Mouse (Mus musculus) hindbrain, embryonic 16.5 days (tissue): ENCODE results near the gene Pstpip1. TPM values are rescaled to one million over a fixed set of nuclear protein-coding genes. Genes with fewer than 3 reads are reported as not detected.

Experiments
- ATAC-seq: fragments of 200-750 bp; cut with Nextera tagmentation; 2 replicates; pipeline ENCODE4 v1.8.0; 2017; ENCODE audit warnings: moderate TSS enrichment, moderate library complexity
- H3K27ac ChIP-seq: fragments of 300-500 bp; sonication (generic); 2 replicates; pipeline ENCODE4 v1.5.1; 2014; ENCODE audit warnings: low read depth, mild to moderate bottlenecking, control low read depth, low read length, moderate library complexity
- H3K27me3 ChIP-seq: fragments of 300-500 bp; sonication (generic); replicated peaks from 2 replicates; pipeline ENCODE4 v1.6.1; 2014; ENCODE audit warnings: low read length; ENCODE audit not compliant: control insufficient read depth, insufficient read depth
- H3K36me3 ChIP-seq: fragments of 300-500 bp; sonication (generic); 2 replicates; pipeline ENCODE4 v1.6.1; 2014; ENCODE audit warnings: mild to moderate bottlenecking, low read length, moderate library complexity, mixed read lengths; ENCODE audit not compliant: control insufficient read depth, insufficient read depth
- H3K4me1 ChIP-seq: fragments of 300-500 bp; sonication (generic); 2 replicates; pipeline ENCODE4 v1.6.1; 2014; ENCODE audit warnings: low read depth, low read length; ENCODE audit not compliant: control insufficient read depth, insufficient read depth
- H3K4me2 ChIP-seq: fragments of 300-500 bp; sonication (generic); 2 replicates; pipeline ENCODE4 v1.6.1; 2014; ENCODE audit warnings: mild to moderate bottlenecking, low read length, control low read depth, moderate library complexity
- H3K4me3 ChIP-seq: fragments of 300-500 bp; sonication (generic); 2 replicates; pipeline ENCODE4 v1.5.1; 2014; ENCODE audit warnings: mild to moderate bottlenecking, low read length, control low read depth, moderate library complexity
- H3K9ac ChIP-seq: fragments of 300-500 bp; sonication (generic); 2 replicates; pipeline ENCODE4 v1.6.1; 2014; ENCODE audit warnings: low read depth, mild to moderate bottlenecking, control low read depth, low read length, moderate library complexity
- H3K9me3 ChIP-seq: fragments of 300-500 bp; sonication (generic); 2 replicates; pipeline ENCODE4 v1.6.1; 2014; ENCODE audit warnings: mild to moderate bottlenecking, low read length, moderate library complexity; ENCODE audit not compliant: control insufficient read depth
- WGBS: fragments of 180-500 bp; shearing (Covaris S2); extraction: QIAGEN DNeasy Blood & Tissue Kit; methylation state at CpG from one replicate; pipeline ENCODE4 v1.1.7; 2014; 5-methylcytosine and 5-hydroxymethylcytosine counted together
- polyA plus RNA-seq: library from polyadenylated mRNA; unstranded; fragments of >200 nt; fragmentation: Nextera tagmentation; extraction: Ambion mirVana; gene quantifications from 2 replicates; pipeline ENCODE4 v1.2.1, GENCODE M21; 2015

Gene Pstpip1
- polyA plus RNA-seq, 1 experiment from 2014 or later, result 0.64 TPM

- H3K9ac ChIP-seq, result no peak overlapping the region
- 82% methylated on average over 7 of the region's 7 CpGs for WGBS
- H3K36me3 ChIP-seq, result no peaks in the 10 kb centered on the region
- H3K9me3 ChIP-seq, result no peaks in the 10 kb centered on the region
- no peaks in the 10 kb centered on the region for H3K27me3 ChIP-seq
- H3K4me2 ChIP-seq, result no peak overlapping the region
- no peaks in the 10 kb centered on the region for H3K4me1 ChIP-seq
- H3K4me3 ChIP-seq, result no peak overlapping the region
- no peak overlapping the region for H3K27ac ChIP-seq
- no peak for ATAC-seq
These were observed 10.3 kb downstream of the Pstpip1 start for GRCm38 (mm10) chr9:56100041-56100522.

- 31% methylated on average over 4 of the region's 4 CpGs for WGBS
- Histone ChIP-seq H3K4me1 (no peaks in the 10 kb centered on the region), H3K27ac (no peak overlapping the region), H3K9me3 (no peaks in the 10 kb centered on the region), H3K4me2 (no peak overlapping the region), H3K27me3 (no peaks in the 10 kb centered on the region), H3K9ac (no peak overlapping the region), H3K4me3 (no peak overlapping the region), H3K36me3 (no peaks in the 10 kb centered on the region)
- ATAC-seq, result no peak
These were observed 11.3 kb downstream of the Pstpip1 start for GRCm38 (mm10) chr9:56101022-56101421.

GRCm38 (mm10) chr9:56104921-56105320 is 15.2 kb downstream of the Pstpip1 start:
- H3K9me3 ChIP-seq, result no peaks in the 10 kb centered on the region

GRCm38 (mm10) chr9:56106274-56107072 is 16.7 kb downstream of the Pstpip1 start:
- no peaks in the 10 kb centered on the region for H3K9me3 ChIP-seq

More at GRCm38 (mm10) chr9:56104921-56105320, 15.2 kb downstream of the Pstpip1 start:
- ATAC-seq, result no peak
- Histone ChIP-seq H3K27ac (no peak overlapping the region), H3K9ac (no peak overlapping the region), H3K4me2 (no peak overlapping the region), H3K27me3 (no peaks in the 10 kb centered on the region), H3K36me3 (no peaks in the 10 kb centered on the region), H3K4me3 (no peak overlapping the region), H3K4me1 (no peaks in the 10 kb centered on the region)
- WGBS, result 49% methylated on average over 7 of the region's 7 CpGs

GRCm38 (mm10) chr9:56107527-56107926 is 17.8 kb downstream of the Pstpip1 start:
- Histone ChIP-seq H3K4me1 (no peaks in the 10 kb centered on the region), H3K4me2 (no peak overlapping the region), H3K27ac (no peak overlapping the region), H3K9me3 (no peaks in the 10 kb centered on the region), H3K4me3 (no peak overlapping the region), H3K9ac (no peak overlapping the region), H3K27me3 (no peaks in the 10 kb centered on the region), H3K36me3 (no peaks in the 10 kb centered on the region)
- 75% methylated on average over 6 of the region's 6 CpGs for WGBS
- no peak for ATAC-seq

More at GRCm38 (mm10) chr9:56106274-56107072, 16.7 kb downstream of the Pstpip1 start:
- H3K27me3 ChIP-seq, result no peaks in the 10 kb centered on the region
- H3K9ac ChIP-seq, result no peak overlapping the region
- no peaks in the 10 kb centered on the region for H3K4me1 ChIP-seq
- H3K27ac ChIP-seq, result no peak overlapping the region
- 57% methylated on average over 6 of the region's 6 CpGs for WGBS
- no peak overlapping the region for H3K4me2 ChIP-seq
- H3K36me3 ChIP-seq, result no peaks in the 10 kb centered on the region
- no peak overlapping the region for H3K4me3 ChIP-seq
- no peak for ATAC-seq

- Histone ChIP-seq H3K36me3 (no peaks in the 10 kb centered on the region), H3K27me3 (no peaks in the 10 kb centered on the region), H3K9ac (no peak overlapping the region), H3K9me3 (no peaks in the 10 kb centered on the region), H3K4me3 (no peak overlapping the region), H3K4me2 (no peak overlapping the region), H3K27ac (no peak overlapping the region), H3K4me1 (no peaks in the 10 kb centered on the region)
- ATAC-seq, result no peak
- 72% methylated on average over 5 of the region's 5 CpGs for WGBS
These were observed 18.4 kb downstream of the Pstpip1 start for GRCm38 (mm10) chr9:56108174-56108573.

GRCm38 (mm10) chr9:56118091-56118490 is 28.3 kb downstream of the Pstpip1 start:
- H3K27ac ChIP-seq, result no peak overlapping the region
- H3K4me2 ChIP-seq, result no peak overlapping the region; the same call in 1 of the 2 replicates
- no peak for ATAC-seq

GRCm38 (mm10) chr9:56118582-56118981 is 28.8 kb downstream of the Pstpip1 start:
- Histone ChIP-seq H3K4me3 (peak overlapping the region; percentile 28), H3K9ac (peak overlapping the region; percentile 47), H3K27ac (no peak overlapping the region), H3K27me3 (no peaks in the 10 kb centered on the region), H3K4me2 (peak overlapping the region; percentile 56), H3K36me3 (no peaks in the 10 kb centered on the region), H3K4me1 (peaks cover 5% of the 10 kb centered on the region), H3K9me3 (no peaks in the 10 kb centered on the region)
- ATAC-seq, result peak; percentile 32; the same call in 1 of the 2 replicates
- 5% methylated on average over 14 of the region's 14 CpGs for WGBS

More at GRCm38 (mm10) chr9:56118091-56118490, 28.3 kb downstream of the Pstpip1 start:
- H3K9ac ChIP-seq, result no peak overlapping the region
- H3K36me3 ChIP-seq, result no peaks in the 10 kb centered on the region
- peaks cover 5% of the 10 kb centered on the region for H3K4me1 ChIP-seq
- H3K27me3 ChIP-seq, result no peaks in the 10 kb centered on the region
- 86% methylated on average over 5 of the region's 5 CpGs for WGBS
- H3K4me3 ChIP-seq, result no peak overlapping the region
- no peaks in the 10 kb centered on the region for H3K9me3 ChIP-seq

GRCm38 (mm10) chr9:56119651-56120050 is 29.9 kb downstream of the Pstpip1 start:
- no peak overlapping the region for H3K9ac ChIP-seq
- H3K9me3 ChIP-seq, result no peaks in the 10 kb centered on the region
- H3K36me3 ChIP-seq, result no peaks in the 10 kb centered on the region
- H3K27ac ChIP-seq, result no peak overlapping the region
- no peak for ATAC-seq
- no peaks in the 10 kb centered on the region for H3K27me3 ChIP-seq
- 69% methylated on average over 2 of the region's 2 CpGs for WGBS
- H3K4me1 ChIP-seq, result peaks cover 7% of the 10 kb centered on the region
- no peak overlapping the region for H3K4me2 ChIP-seq
- no peak overlapping the region for H3K4me3 ChIP-seq
